Mouse (Mus musculus) cerebellum, adult 9-10 months (tissue): Measurements from ENCODE around the gene Zfr.
"Not testable (repeated sequence)": the region's sequence is repeated elsewhere in the genome, so short reads cannot be mapped to it uniquely, and the experiment has no call there.

Experiments used
- DNase-seq: peaks from one replicate; pipeline ENCODE4 v3.0.0; 2022

Zfr gene

DNA sequence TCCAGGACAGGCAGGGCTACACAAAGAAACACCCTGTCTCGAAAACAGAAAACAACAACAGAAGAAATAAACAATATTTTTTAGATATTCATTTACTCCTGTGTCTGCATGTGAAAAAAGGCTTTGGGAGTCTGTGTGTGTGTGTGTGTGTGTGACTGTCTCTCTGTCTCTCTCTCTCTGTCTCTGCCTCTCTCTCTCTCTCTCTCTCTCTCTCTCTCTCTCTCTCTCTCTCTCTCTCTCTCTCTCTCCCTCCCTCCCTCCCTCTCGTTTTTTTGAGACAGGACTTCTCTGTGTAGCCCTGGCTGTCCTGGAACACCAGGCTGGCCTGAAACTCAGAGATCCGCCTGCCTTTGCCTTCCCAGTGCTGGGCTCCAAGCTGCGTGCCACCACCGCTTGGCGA is 78.3 kb downstream of the Zfr start:
- no peak for DNase-seq

DNA sequence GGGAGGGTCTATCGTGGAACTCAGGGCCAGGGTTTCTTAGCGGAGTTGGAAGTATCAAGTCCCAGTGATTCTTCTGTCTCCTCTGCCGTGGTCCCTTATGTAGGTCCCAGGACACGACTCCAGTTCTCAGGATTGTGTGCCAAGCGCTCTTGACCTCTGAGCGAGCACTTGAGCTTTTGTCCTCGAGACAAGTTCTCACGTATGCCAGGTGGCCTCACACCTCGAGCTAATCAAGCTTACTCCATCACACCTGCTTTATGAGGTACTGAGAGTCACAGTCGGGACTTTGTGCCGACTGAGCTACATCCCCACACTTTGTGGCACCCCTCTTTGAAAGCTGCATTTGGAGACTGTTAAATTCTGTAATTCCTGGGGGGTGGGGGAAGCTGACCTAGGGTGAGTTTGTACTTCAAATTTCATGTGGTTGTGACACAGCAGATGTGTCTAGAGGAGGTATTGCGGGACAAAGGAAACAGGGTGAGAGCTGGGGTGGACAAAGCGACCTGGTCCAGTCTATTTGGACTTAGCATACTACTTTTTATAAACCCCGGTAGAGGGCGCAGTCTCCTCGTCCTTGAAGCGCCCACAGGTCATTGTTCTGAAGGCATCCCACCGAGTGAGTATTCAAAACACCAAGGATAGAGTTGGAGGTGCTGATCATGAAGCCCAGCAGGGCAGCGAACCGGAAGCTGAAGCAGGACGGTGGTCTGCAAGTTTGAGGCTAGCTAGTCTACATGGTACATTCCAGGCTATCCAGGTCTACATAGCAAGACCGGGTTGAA is 79.0 kb downstream of the Zfr start:
- peak; percentile 74 for DNase-seq

- DNase-seq, result no peak
These were observed 79.7 kb downstream of the Zfr start for GRCm38 (mm10) chr15:12197361-12197760.

- DNase-seq, result no peak
These were observed 82.4 kb downstream of the Zfr start for GRCm38 (mm10) chr15:12200021-12200420.

- no peak for DNase-seq
These were observed 84.2 kb downstream of the Zfr start for GRCm38 (mm10) chr15:12201856-12202255.

- peak; percentile 29 for DNase-seq
These were observed 84.8 kb downstream of the Zfr start for GRCm38 (mm10) chr15:12202456-12202855.

GRCm38 (mm10) chr15:12203008-12203407 is 85.4 kb downstream of the Zfr start:
- not testable (repeated sequence) for DNase-seq

DNA sequence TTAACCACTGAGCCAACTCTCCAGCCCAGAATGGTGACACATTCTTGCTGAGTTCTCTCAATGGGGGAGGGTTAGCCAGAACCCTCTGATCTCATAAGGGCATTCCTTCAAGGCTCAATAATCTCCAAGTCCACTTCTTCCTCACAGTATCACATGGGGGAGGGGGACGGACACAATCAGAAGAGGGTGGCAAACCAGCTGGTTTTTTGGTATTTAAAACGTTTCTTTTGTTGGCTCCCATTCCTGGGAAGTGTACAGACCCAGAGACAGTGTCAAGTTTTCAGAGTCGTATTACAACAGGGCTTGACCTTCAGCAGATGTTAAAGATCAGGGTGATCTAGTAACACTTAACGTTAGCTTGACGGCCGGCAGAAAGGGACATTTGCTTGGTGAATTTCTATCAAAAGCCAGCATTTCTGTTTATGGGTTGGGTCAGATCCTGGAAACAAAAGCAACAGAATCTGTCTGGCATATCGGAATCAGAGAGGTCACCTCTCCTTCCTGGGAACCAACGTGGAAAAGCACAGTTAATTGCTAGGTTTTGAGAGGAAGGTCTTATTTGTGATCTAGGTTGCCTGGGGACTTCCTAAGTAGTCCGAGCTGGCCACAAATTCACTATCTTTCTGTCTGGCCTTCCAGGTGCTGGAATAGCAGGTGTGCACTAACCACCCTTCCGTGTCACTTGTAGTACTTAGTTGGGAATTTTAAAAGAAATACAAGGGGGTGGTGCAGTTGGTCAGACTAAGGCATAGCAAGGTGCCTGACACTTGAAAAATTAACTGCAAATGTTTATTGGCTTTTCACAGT is 86.1 kb downstream of the Zfr start:
- DNase-seq, result peak; percentile 59

GRCm38 (mm10) chr15:12204319-12205159 is 86.9 kb downstream of the Zfr start, which contains the start of gene Mtmr12:
TSS of gene Mtmr12 (plus strand) at chr15:12205028.
- peak; percentile 100 for DNase-seq

DNA sequence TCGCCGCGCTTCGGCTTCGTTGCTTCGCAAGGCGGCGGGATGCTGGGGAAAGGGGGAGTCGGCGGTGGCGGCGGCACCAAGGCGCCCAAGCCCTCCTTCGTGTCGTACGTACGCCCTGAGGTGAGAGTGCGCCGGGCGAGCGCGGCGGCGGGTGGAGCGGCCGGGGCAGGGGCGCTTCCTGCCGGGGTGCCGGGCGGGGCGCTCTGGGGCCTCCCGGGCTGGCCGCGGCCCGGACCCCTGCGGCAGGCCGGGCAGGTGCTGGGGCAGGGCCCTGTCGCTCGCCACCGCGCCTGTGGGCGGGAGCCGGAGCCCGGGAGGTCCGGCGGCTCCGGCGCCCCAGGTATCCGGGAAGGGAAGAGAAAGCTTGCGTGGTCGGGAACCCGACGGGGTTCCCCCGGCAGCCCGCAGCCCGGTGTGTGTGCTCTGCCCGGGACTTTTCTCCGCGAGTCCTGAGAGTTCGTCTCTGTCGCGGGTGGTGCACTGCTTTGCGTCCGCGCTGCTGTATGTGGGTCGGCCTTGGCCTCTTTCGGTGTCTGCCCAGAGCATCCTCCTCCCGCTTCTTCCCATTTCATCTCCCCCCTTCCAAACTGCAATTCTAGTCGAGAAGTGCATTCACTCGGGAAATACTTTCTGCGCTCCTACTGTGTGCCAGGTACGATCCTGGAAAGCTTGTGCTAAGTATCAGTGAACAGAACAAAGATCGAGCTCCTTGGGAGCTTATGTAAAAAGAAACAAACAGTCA is 87.7 kb downstream of the Zfr start:
- DNase-seq, result peak; percentile 70

DNA sequence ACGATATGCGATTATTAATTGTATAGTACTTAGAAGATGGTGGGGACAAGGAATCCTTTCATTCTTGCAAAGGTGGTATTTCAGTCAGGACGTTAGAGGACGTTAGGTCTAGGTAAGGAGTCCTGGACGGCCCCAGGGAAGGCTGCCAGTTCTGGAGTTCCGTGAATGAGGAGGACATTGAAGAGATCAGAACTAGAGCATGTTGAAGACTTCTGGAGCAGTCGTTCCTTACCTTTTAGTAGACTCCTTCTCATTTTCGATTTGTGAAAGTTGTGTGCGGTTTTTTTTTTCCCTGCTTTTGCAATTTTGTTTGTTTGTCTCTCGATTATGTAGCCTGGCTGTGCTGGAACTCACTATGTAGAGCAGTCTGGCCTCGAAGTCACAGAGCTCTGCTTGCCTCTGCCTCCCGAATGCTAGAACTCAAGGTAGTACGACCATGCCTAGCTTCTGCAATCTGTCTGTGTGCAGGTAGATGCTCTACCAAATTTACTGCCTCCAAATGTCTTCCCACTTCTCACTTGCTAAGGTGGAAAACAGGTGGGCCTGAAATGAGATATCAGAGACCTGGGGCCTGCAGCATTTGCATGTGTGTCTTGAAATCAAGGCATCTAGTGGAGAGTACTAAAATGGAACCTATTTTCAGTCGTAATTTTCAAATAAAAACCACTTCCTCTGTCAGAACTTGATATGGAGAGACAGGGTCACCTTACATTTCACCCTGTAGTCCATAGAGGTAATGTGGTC is 88.4 kb downstream of the Zfr start:
- no peak for DNase-seq

DNA sequence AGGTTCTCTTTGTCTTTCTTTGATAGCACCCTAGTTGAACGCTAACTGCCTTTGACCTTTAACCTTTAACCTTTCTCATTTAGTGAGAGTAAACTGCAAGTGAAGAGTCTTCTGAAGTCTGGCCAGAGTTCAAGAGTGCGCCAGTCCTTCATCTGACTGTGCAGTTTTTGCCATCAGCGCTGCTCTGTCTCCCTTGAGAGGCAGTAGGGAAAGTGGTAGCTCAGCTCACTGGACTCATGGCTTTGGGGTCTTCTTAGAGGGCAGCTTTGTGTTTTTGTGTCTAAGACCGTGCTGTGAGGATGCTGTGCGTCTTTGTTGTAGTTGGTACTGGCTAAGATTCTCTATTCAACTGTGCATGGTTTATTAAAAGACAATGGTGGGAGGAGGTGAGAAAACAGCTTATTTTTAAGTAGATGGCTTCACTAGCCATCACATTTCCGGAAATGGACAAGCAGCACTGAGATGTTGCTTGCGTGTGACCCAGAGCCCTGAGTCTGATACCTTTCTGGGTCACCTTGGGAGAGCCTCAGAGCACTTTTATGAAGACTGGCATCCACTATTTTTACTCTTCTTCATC is 89.1 kb downstream of the Zfr start:
- peak; percentile 55 for DNase-seq

DNA sequence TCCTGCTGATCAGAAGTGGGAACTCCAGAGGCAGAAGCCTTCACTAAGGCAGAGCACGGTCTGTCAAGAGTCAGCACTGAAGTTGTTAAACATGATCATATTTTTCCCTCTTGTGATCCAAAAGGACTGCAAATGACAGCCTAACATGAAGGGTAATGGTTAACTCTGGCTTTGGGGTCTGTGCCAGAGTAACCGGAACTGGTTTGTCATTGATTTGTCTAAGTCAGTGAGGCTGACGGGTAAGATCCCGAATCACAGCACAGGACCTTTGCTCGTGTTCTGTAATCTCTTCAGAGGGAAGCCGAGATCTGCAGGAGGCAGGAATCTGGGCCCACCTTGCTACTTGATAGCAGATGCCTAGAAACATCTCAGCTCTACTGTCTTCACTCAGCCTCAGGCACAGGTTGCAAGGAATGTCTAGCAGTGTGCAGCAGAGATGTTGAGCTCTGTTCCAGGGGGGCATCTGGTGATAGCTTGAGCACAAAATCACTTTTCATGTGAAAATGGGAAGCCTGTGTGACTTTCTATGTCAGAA is 90.0 kb downstream of the Zfr start:
- peak; percentile 46 for DNase-seq

DNA sequence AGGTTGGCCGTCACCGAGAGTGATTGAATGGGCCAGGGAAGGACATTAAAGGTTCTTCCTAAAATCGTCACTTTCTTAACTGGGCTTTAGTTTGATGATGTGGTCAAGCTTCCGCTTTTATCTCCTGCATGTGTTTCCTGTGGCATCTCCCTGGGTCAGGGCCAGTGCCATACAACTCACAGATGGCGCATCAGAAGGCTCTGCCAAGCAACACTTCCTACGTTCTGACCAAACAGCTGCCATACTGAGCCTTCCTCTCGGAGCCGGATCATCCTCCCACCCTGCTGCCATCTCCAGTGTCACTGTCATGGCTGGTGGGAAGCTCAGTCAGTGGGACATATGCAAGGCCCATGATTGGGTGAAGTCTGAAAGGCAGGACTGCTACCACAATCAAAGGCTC is 93.9 kb downstream of the Zfr start:
- DNase-seq, result peak; percentile 93

GRCm38 (mm10) chr15:12212266-12212665 is 94.6 kb downstream of the Zfr start:
- peak; percentile 47 for DNase-seq

GRCm38 (mm10) chr15:12214531-12215414 is 97.1 kb downstream of the Zfr start:
- no peak for DNase-seq

GRCm38 (mm10) chr15:12215415-12215718 is 97.7 kb downstream of the Zfr start:
- peak; percentile 88 for DNase-seq

GRCm38 (mm10) chr15:12216119-12216518 is 98.5 kb downstream of the Zfr start:
- DNase-seq, result peak; percentile 53

DNA sequence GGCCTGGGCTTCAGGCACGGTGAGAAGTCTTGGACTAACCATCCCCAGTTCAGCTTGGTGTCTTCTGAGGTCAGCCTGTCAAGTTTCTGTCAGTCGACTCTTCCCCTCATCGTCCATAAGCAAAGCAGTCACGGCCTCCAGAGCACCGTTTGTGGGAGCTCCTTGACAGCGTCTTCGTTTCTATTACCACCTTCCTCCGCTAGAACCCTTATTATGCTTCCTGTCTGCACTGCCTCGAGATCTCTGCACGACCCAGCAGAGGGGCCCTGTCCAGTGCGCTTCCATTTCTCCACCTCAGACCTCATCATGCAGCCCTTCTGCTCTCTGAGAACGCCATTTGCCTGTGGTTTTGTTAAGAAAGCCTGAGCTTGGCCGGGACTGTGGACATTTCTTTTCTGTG is 99.2 kb downstream of the Zfr start:
- DNase-seq, result peak; percentile 34

- not testable (repeated sequence) for DNase-seq
These were observed 99.7 kb downstream of the Zfr start for GRCm38 (mm10) chr15:12217332-12217731.
